Mouse (Mus musculus): ENCODE results near the gene Nkiras2. TPM values are rescaled to one million over a fixed set of nuclear protein-coding genes. Genes with fewer than 3 reads are reported as not detected.
"Not testable (repeated sequence)": the region's sequence is repeated elsewhere in the genome, so short reads cannot be mapped to it uniquely, and the experiment has no call there.

The Nkiras2 gene
- total and polyA plus RNA-seq, 3 experiments, result 22.7 to 54.9 (median 40.4) TPM

GRCm38 (mm10) chr11:100651205-100651604, 32.2 kb downstream of the Nkiras2 start:
- TF ChIP-seq GATA1 (IDR thresholded peaks at IDR 0.05; ENCODE audit: borderline replicate concordance, low read length), result no peak
- no peak for TF ChIP-seq GATA2 (IDR thresholded peaks at IDR 0.05; ENCODE audit: borderline replicate concordance, low read depth, low read length)
- TF ChIP-seq POLR2AphosphoS5 (IDR thresholded peaks at IDR 0.05; ENCODE audit: insufficient replicate concordance, low read depth, low read length), result no peak
- no peak for TF ChIP-seq CTCF (IDR thresholded peaks at IDR 0.05; ENCODE audit: low read depth, low read length)
- no peak for TF ChIP-seq TAL1 (conservative IDR thresholded peaks at IDR 0.05; ENCODE audit: low read depth, low read length)
- ATAC-seq (ENCODE audit: extremely low read depth, insufficient number of reproducible peaks, low FRiP score, poor library complexity, severe bottlenecking), result no peak
- H3K36me3 ChIP-seq (replicated peaks), result no peaks in the 10 kb centered on the region

DNA sequence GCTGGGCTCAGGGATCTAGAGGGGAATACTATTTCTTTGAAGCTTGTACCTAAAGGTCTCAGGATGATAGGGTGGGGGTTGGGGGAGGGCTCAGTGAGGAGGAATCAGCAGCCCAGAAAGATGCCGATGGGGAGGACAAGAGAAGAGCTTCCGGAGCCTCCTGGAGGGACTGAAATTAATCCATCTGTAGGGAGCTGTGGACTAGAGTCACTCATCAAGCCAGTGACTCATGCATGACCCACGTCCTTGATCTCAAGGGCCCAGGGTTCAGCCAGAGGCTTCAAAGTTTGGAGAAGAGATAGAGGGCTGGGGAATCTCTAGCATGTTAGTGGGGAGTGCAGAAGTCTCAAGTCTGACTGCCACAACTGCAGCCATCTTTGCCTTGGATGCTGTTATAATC, 32.7 kb downstream of the Nkiras2 start:
- H3K27me3 ChIP-seq (ENCODE audit: insufficient read depth, low read length), result peaks cover 57% of the 10 kb centered on the region
- no peak for TF ChIP-seq GATA1 (IDR thresholded peaks at IDR 0.05; ENCODE audit: borderline replicate concordance, low read length)
- no peak for TF ChIP-seq POLR2AphosphoS5 (IDR thresholded peaks at IDR 0.05; ENCODE audit: insufficient replicate concordance, low read depth, low read length)
- no peaks in the 10 kb centered on the region for H3K9me3 ChIP-seq (replicated peaks)
- no peak for DNase-seq (ENCODE audit: low spot score)
- H3K4me1 ChIP-seq (ENCODE audit: insufficient read depth, low read depth, low read length), result no peaks in the 10 kb centered on the region
- H3K36me3 ChIP-seq (replicated peaks), result no peaks in the 10 kb centered on the region
- H3K4me3 ChIP-seq (ENCODE audit: low read depth, low read length), result no peak overlapping the region
- ATAC-seq (ENCODE audit: extremely low read depth, insufficient number of reproducible peaks, low FRiP score, poor library complexity, severe bottlenecking), result no peak

More at GRCm38 (mm10) chr11:100651205-100651604, 32.2 kb downstream of the Nkiras2 start:
- Histone ChIP-seq H3K9me3 (replicated peaks) (no peaks in the 10 kb centered on the region), H3K27me3 (ENCODE audit: insufficient read depth, low read length) (peaks cover 55% of the 10 kb centered on the region), H3K4me1 (ENCODE audit: insufficient read depth, low read depth, low read length) (no peaks in the 10 kb centered on the region), H3K4me3 (ENCODE audit: low read depth, low read length) (no peak overlapping the region)
- no peak for DNase-seq (ENCODE audit: low spot score)

GRCm38 (mm10) chr11:100655589-100655988, 36.5 kb downstream of the Nkiras2 start:
- not testable (repeated sequence) for DNase-seq (ENCODE audit: low spot score); H3K9me3 ChIP-seq (replicated peaks); H3K36me3 ChIP-seq (replicated peaks); H3K4me1 ChIP-seq (ENCODE audit: insufficient read depth, low read depth, low read length); ATAC-seq (ENCODE audit: extremely low read depth, insufficient number of reproducible peaks, low FRiP score, poor library complexity, severe bottlenecking); H3K4me3 ChIP-seq (ENCODE audit: low read depth, low read length)
- peaks cover 50% of the 10 kb centered on the region for H3K27me3 ChIP-seq (ENCODE audit: insufficient read depth, low read length)

DNA sequence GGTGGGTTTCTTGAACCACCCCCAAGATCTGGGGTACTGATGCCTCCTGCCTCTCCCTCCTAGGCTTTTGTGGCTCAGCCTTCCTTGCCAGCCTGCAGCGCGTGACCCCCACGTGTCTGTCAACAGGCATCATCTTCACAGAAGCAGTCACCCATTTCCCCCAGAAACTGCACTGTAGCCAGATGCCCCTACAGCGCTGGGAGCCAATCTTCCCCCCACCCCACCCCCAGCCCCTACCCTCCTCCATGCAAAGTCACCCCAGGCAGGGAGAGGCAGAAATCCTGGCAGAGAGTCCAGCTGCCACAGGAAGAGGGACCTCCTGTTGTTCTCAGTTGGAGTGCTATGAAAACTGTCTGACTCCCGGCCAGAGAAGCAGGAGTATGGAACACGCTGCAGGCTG, 37.4 kb downstream of the Nkiras2 start:
- no peak for DNase-seq (ENCODE audit: low spot score)
- H3K4me3 ChIP-seq (ENCODE audit: low read depth, low read length), result no peak overlapping the region
- no peaks in the 10 kb centered on the region for H3K4me1 ChIP-seq (ENCODE audit: insufficient read depth, low read depth, low read length)
- H3K27me3 ChIP-seq (ENCODE audit: insufficient read depth, low read length), result peaks cover 42% of the 10 kb centered on the region
- TF ChIP-seq POLR2AphosphoS5 (IDR thresholded peaks at IDR 0.05; ENCODE audit: insufficient replicate concordance, low read depth, low read length) (no peak), GATA2 (IDR thresholded peaks at IDR 0.05; ENCODE audit: borderline replicate concordance, low read depth, low read length) (no peak), GATA1 (IDR thresholded peaks at IDR 0.05; ENCODE audit: borderline replicate concordance, low read length) (no peak), CTCF (IDR thresholded peaks at IDR 0.05; ENCODE audit: low read depth, low read length) (no peak), TAL1 (conservative IDR thresholded peaks at IDR 0.05; ENCODE audit: low read depth, low read length) (no peak)
- no peaks in the 10 kb centered on the region for H3K9me3 ChIP-seq (replicated peaks)
- H3K36me3 ChIP-seq (replicated peaks), result no peaks in the 10 kb centered on the region
- no peak for ATAC-seq (ENCODE audit: extremely low read depth, insufficient number of reproducible peaks, low FRiP score, poor library complexity, severe bottlenecking)

GRCm38 (mm10) chr11:100659806-100660205, 40.8 kb downstream of the Nkiras2 start:
- Histone ChIP-seq H3K27me3 (ENCODE audit: insufficient read depth, low read length) (peaks cover 20% of the 10 kb centered on the region; the same call in 1 of the 2 replicates), H3K9me3 (replicated peaks) (no peaks in the 10 kb centered on the region), H3K36me3 (replicated peaks) (no peaks in the 10 kb centered on the region), H3K4me1 (ENCODE audit: insufficient read depth, low read depth, low read length) (no peaks in the 10 kb centered on the region), H3K4me3 (ENCODE audit: low read depth, low read length) (no peak overlapping the region)
- TF ChIP-seq GATA2 (IDR thresholded peaks at IDR 0.05; ENCODE audit: borderline replicate concordance, low read depth, low read length) (no peak), TAL1 (conservative IDR thresholded peaks at IDR 0.05; ENCODE audit: low read depth, low read length) (no peak), POLR2AphosphoS5 (IDR thresholded peaks at IDR 0.05; ENCODE audit: insufficient replicate concordance, low read depth, low read length) (no peak), GATA1 (IDR thresholded peaks at IDR 0.05; ENCODE audit: borderline replicate concordance, low read length) (no peak), CTCF (IDR thresholded peaks at IDR 0.05; ENCODE audit: low read depth, low read length) (no peak)
- no peak for ATAC-seq (ENCODE audit: extremely low read depth, insufficient number of reproducible peaks, low FRiP score, poor library complexity, severe bottlenecking)
- no peak for DNase-seq (ENCODE audit: low spot score)

GRCm38 (mm10) chr11:100671049-100671448, 52.0 kb downstream of the Nkiras2 start:
- Histone ChIP-seq H3K9me3 (replicated peaks) (no peaks in the 10 kb centered on the region), H3K4me1 (ENCODE audit: insufficient read depth, low read depth, low read length) (no peaks in the 10 kb centered on the region), H3K27me3 (ENCODE audit: insufficient read depth, low read length) (peaks cover 49% of the 10 kb centered on the region), H3K4me3 (ENCODE audit: low read depth, low read length) (no peak overlapping the region), H3K36me3 (replicated peaks) (no peaks in the 10 kb centered on the region)
- no peak for ATAC-seq (ENCODE audit: extremely low read depth, insufficient number of reproducible peaks, low FRiP score, poor library complexity, severe bottlenecking)
- no peak for DNase-seq (ENCODE audit: low spot score)
- TF ChIP-seq TAL1 (conservative IDR thresholded peaks at IDR 0.05; ENCODE audit: low read depth, low read length) (no peak), GATA1 (IDR thresholded peaks at IDR 0.05; ENCODE audit: borderline replicate concordance, low read length) (no peak), POLR2AphosphoS5 (IDR thresholded peaks at IDR 0.05; ENCODE audit: insufficient replicate concordance, low read depth, low read length) (no peak), GATA2 (IDR thresholded peaks at IDR 0.05; ENCODE audit: borderline replicate concordance, low read depth, low read length) (no peak), CTCF (IDR thresholded peaks at IDR 0.05; ENCODE audit: low read depth, low read length) (no peak)

DNA sequence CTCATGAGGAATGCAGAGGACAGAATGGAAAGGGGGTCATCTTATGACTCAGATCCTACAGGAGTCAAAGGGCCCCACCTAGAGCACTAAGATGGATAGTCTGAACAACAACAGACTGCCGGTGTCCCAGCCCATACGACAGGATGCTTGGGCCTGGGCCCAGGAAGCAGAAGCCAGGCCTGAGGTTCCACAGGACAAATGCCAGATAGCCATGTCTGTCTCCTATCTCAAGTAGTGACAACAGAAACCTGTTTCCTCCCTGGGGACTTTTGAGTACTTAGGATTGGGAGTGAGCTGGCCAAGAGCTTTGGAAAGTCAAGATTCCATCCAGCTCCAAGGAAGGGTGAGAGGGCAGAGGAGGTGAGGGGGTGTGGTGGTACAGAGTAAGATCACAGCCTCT, 52.9 kb downstream of the Nkiras2 start:
- Histone ChIP-seq H3K4me3 (ENCODE audit: low read depth, low read length) (no peak overlapping the region), H3K27me3 (ENCODE audit: insufficient read depth, low read length) (peaks cover 56% of the 10 kb centered on the region), H3K4me1 (ENCODE audit: insufficient read depth, low read depth, low read length) (no peaks in the 10 kb centered on the region), H3K36me3 (replicated peaks) (no peaks in the 10 kb centered on the region), H3K9me3 (replicated peaks) (no peaks in the 10 kb centered on the region)
- DNase-seq (ENCODE audit: low spot score) (no peak), ATAC-seq (ENCODE audit: extremely low read depth, insufficient number of reproducible peaks, low FRiP score, poor library complexity, severe bottlenecking) (no peak)
- TF ChIP-seq CTCF (IDR thresholded peaks at IDR 0.05; ENCODE audit: low read depth, low read length), result no peak

Measured in G1E (cell line).